Mouse (Mus musculus): ENCODE measurements around the gene Gabrb2. TPM values are rescaled to one million over a fixed set of nuclear protein-coding genes. Genes with fewer than 3 reads are reported as not detected.

Gene Gabrb2
- 2.7 and 3.7 TPM in 2 replicates for polyA plus RNA-seq (2016; fragmentation: Nextera tagmentation; extraction: Ambion mirVana)

DNA sequence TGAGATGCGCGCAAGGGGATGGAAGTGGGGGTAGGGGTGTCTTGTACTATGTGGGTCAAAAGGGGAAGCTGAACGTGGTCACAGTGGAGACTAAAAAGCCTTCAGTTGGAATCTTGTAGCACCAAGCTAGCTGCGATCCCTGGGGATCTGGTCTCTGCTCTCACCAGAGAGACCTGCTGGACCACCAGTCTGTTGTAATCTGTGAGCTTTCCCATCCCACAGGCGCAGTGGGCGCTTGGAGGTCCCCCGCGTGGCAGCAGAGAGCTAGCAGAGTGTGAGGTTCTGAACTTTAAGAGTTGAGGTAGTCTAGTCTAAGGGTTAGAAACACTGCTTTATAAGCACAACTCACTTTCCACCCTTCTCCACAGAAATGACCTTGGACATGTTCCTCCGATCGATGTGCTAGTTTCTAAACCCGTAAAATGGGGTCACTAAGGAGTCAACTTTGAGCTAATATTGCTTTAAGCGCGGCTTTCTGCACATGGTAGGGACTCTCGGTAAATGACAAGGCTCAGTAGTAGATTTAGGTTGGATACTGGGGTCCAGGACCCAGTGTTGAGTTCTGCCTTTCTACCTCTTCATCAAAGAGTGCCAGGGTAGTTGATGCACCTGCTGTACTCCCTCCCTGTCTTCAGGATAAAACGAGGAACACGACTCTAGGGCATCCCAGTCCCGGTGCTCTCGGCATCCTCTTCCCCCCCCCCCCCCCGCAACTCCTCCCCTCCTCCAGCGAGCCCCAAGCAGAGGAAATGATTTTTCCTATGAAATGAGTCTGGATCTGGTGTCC lies at the start of gene Gabrb2:
TSS of gene Gabrb2 (plus strand) at position 762 of the 787 bp plus-strand sequence.
- DNase-seq (ENCODE audit: low spot score), result peak; percentile 2
- peaks cover 14% of the 10 kb centered on the region; the same call in 1 of the 2 replicates for H3K4me1 ChIP-seq (replicated peaks)
- H3K9me3 ChIP-seq, result no peaks in the 10 kb centered on the region
- H3K27ac ChIP-seq, result peak within 1 kb of the TSS; percentile 86
- no peaks in the 10 kb centered on the region for H3K36me3 ChIP-seq
- H3K4me3 ChIP-seq, result peak within 1 kb of the TSS; percentile 68
- H3K27me3 ChIP-seq (ENCODE audit: insufficient read depth, poor library complexity, severe bottlenecking), result peaks cover 8% of the 10 kb centered on the region; the same call in 1 of the 2 replicates
- 25% methylated on average over 20 of the region's 20 CpGs for WGBS

GRCm38 (mm10) chr11:42378983-42379382 lies 40.6 kb upstream of the Gabrb2 start:
- Histone ChIP-seq H3K27ac (no peak overlapping the region), H3K4me1 (replicated peaks) (no peaks in the 10 kb centered on the region), H3K27me3 (ENCODE audit: insufficient read depth, poor library complexity, severe bottlenecking) (no peaks in the 10 kb centered on the region), H3K9me3 (no peaks in the 10 kb centered on the region), H3K4me3 (no peak overlapping the region), H3K36me3 (no peaks in the 10 kb centered on the region)
- 83% methylated on average over 2 of the region's 2 CpGs for WGBS
- DNase-seq (ENCODE audit: low spot score), result no peak

DNA sequence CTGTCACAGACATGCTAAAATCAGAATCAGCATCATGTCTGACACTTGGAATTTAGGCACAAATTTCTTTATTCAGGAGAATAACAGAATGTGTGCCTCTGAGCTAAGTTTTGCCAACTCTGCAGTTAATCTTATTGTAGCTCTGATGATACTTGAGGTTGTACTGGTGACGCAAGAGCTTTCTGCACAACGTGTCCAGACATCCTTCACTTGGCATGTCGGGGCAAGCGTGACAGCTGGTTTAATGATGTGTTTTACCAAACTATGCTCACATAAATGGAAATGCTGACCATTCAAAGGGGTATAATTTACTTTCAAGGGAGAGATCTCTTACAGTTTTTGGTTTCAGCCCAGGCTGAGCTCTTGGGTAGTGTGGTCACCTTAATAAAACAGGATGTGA lies 33.1 kb upstream of the Gabrb2 start:
- Histone ChIP-seq H3K27me3 (ENCODE audit: insufficient read depth, poor library complexity, severe bottlenecking) (no peaks in the 10 kb centered on the region), H3K9me3 (no peaks in the 10 kb centered on the region), H3K4me1 (replicated peaks) (no peaks in the 10 kb centered on the region), H3K27ac (no peak overlapping the region), H3K4me3 (no peak overlapping the region), H3K36me3 (no peaks in the 10 kb centered on the region)
- no peak for DNase-seq (ENCODE audit: low spot score)
- WGBS, result 89% methylated on average over 4 of the region's 4 CpGs

GRCm38 (mm10) chr11:42390682-42391290 lies 28.8 kb upstream of the Gabrb2 start:
- no peaks in the 10 kb centered on the region for H3K9me3 ChIP-seq
- H3K4me1 ChIP-seq (replicated peaks), result no peaks in the 10 kb centered on the region
- DNase-seq (ENCODE audit: low spot score), result no peak
- H3K4me3 ChIP-seq, result no peak overlapping the region
- 75% methylated on average over 3 of the region's 3 CpGs for WGBS
- H3K36me3 ChIP-seq, result no peaks in the 10 kb centered on the region
- H3K27me3 ChIP-seq (ENCODE audit: insufficient read depth, poor library complexity, severe bottlenecking), result no peaks in the 10 kb centered on the region
- no peak overlapping the region for H3K27ac ChIP-seq

DNA sequence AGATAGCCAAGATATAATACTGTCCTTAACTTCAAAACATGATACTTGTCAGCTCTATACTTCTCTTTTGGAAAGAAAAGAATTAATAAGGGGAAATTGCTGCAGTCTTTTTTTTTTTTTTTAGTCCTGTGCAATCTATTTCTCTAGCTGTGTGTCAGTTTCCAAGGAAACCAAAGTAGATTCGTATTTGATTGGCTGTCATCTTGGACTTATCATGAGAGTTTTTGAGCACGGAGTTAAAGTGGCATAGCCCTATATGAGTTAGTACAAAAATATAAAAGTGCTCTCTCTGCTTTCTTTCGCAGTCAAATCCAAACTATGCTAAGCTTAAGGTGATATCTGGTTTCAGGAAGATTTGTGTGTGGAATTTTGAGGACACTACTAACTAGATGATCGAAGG lies 26.1 kb upstream of the Gabrb2 start:
- Histone ChIP-seq H3K9me3 (no peaks in the 10 kb centered on the region), H3K27me3 (ENCODE audit: insufficient read depth, poor library complexity, severe bottlenecking) (no peaks in the 10 kb centered on the region), H3K4me3 (no peak overlapping the region), H3K4me1 (replicated peaks) (no peaks in the 10 kb centered on the region), H3K27ac (no peak overlapping the region), H3K36me3 (no peaks in the 10 kb centered on the region)
- DNase-seq (ENCODE audit: low spot score), result no peak
- 81% methylated on average over 4 of the region's 4 CpGs for WGBS

- WGBS, result under 1% methylated on average over 39 of the region's 40 CpGs
Measured at GRCm38 (mm10) chr11:42419791-42420633, 455 bp downstream of the Gabrb2 start.

GRCm38 (mm10) chr11:42420634-42421470 lies 1.3 kb downstream of the Gabrb2 start:
- WGBS, result under 1% methylated on average over 21 of the region's 21 CpGs
- peaks cover 8% of the 10 kb centered on the region; the same call in 1 of the 2 replicates for H3K27me3 ChIP-seq (ENCODE audit: insufficient read depth, poor library complexity, severe bottlenecking)
- no peaks in the 10 kb centered on the region for H3K36me3 ChIP-seq
- H3K9me3 ChIP-seq, result no peaks in the 10 kb centered on the region
- H3K4me3 ChIP-seq, result peak overlapping the region; percentile 68
- peak overlapping the region; percentile 86 for H3K27ac ChIP-seq
- peak; percentile 65 for DNase-seq (ENCODE audit: low spot score)
- H3K4me1 ChIP-seq (replicated peaks), result peaks cover 14% of the 10 kb centered on the region; the same call in 1 of the 2 replicates

More at GRCm38 (mm10) chr11:42419791-42420633, 455 bp downstream of the Gabrb2 start:
- Histone ChIP-seq H3K27ac (peak overlapping the region; percentile 86), H3K4me3 (peak overlapping the region; percentile 68), H3K36me3 (no peaks in the 10 kb centered on the region), H3K27me3 (ENCODE audit: insufficient read depth, poor library complexity, severe bottlenecking) (peaks cover 8% of the 10 kb centered on the region; the same call in 1 of the 2 replicates), H3K9me3 (no peaks in the 10 kb centered on the region), H3K4me1 (replicated peaks) (peaks cover 14% of the 10 kb centered on the region; the same call in 1 of the 2 replicates)
- DNase-seq (ENCODE audit: low spot score), result peak; percentile 58

DNA sequence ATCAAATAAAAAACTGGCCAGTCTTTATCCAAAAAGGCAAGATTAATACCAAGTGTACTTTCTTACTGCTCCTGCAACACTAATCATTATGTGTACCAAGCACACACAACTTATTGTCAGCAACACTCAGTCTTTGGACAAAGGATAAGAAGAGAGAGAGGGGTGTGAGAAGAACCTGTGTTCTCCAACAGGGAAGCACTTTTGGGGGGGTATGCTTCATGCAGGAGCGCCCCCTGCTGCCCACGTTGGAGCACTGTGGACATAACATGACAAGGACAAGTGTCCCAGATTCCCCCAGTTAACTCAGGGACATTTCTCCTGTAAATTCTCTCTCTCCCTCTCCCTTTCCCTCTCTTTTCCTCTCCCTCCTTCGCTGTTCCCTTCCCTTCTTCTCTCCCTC lies 3.7 kb downstream of the Gabrb2 start:
- peak; percentile 50 for DNase-seq (ENCODE audit: low spot score)
- Histone ChIP-seq H3K9me3 (no peaks in the 10 kb centered on the region), H3K36me3 (no peaks in the 10 kb centered on the region), H3K4me3 (no peak overlapping the region), H3K27ac (no peak overlapping the region), H3K27me3 (ENCODE audit: insufficient read depth, poor library complexity, severe bottlenecking) (peaks cover 8% of the 10 kb centered on the region; the same call in 1 of the 2 replicates), H3K4me1 (replicated peaks) (peaks cover 14% of the 10 kb centered on the region; the same call in 1 of the 2 replicates)
- WGBS, result 1% methylated on average over 3 of the region's 3 CpGs

- DNase-seq (ENCODE audit: low spot score), result no peak
- Histone ChIP-seq H3K4me1 (replicated peaks) (no peaks in the 10 kb centered on the region), H3K36me3 (no peaks in the 10 kb centered on the region), H3K27me3 (ENCODE audit: insufficient read depth, poor library complexity, severe bottlenecking) (no peaks in the 10 kb centered on the region), H3K27ac (no peak overlapping the region), H3K4me3 (no peak overlapping the region), H3K9me3 (no peaks in the 10 kb centered on the region)
Measured at GRCm38 (mm10) chr11:42431495-42431894, 11.9 kb downstream of the Gabrb2 start.

- Histone ChIP-seq H3K36me3 (no peaks in the 10 kb centered on the region), H3K9me3 (no peaks in the 10 kb centered on the region), H3K27ac (no peak overlapping the region), H3K4me3 (no peak overlapping the region), H3K27me3 (ENCODE audit: insufficient read depth, poor library complexity, severe bottlenecking) (no peaks in the 10 kb centered on the region), H3K4me1 (replicated peaks) (no peaks in the 10 kb centered on the region)
- no peak for DNase-seq (ENCODE audit: low spot score)
- WGBS, result 86% methylated on average over 2 of the region's 2 CpGs
Measured at GRCm38 (mm10) chr11:42438978-42439377, 19.4 kb downstream of the Gabrb2 start.

DNA sequence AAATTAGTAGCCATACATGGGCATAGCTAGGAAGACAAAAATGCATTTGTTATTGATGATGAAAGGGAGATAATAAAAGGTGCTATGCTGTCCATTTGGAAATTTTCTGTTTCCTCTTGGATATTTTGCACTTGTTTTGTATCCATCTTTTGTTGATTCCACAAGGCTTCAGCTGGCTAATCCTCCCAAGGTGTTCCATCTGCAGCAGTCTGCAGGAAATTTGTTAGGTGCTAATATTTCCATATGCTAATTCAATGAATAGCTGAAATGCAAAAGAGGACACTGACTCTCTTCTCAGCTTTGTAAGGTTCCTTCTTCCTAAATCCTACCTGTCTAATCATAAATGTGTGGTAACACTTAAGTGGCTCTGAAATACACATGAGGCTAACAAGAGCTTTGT lies 24.1 kb downstream of the Gabrb2 start:
- no peaks in the 10 kb centered on the region for H3K9me3 ChIP-seq
- no peak overlapping the region for H3K27ac ChIP-seq
- H3K4me3 ChIP-seq, result no peak overlapping the region
- DNase-seq (ENCODE audit: low spot score), result no peak
- H3K36me3 ChIP-seq, result no peaks in the 10 kb centered on the region
- no peaks in the 10 kb centered on the region for H3K27me3 ChIP-seq (ENCODE audit: insufficient read depth, poor library complexity, severe bottlenecking)
- no peaks in the 10 kb centered on the region for H3K4me1 ChIP-seq (replicated peaks)

DNA sequence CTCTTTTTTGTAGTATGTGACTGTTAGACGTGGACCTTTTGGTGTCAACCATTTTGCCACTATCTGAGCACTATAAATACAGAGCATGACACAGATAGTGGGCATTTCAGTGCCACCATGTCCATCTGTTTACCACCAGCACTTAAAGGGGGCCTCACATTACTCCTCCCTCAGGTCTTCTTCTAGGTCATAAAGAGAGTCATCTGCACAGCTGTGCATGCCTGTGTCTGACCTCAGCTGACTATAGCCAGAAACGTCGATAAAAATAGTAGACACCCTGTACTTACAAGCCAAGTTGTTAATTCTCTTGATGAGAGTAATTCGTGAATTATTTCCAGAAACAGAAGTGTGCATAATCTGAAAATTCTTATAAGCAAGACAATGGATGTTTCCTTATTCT lies 29.4 kb downstream of the Gabrb2 start:
- 87% methylated on average over 4 of the region's 4 CpGs for WGBS
- H3K27ac ChIP-seq, result no peak overlapping the region
- no peaks in the 10 kb centered on the region for H3K9me3 ChIP-seq
- no peaks in the 10 kb centered on the region for H3K27me3 ChIP-seq (ENCODE audit: insufficient read depth, poor library complexity, severe bottlenecking)
- H3K4me1 ChIP-seq (replicated peaks), result no peaks in the 10 kb centered on the region
- H3K36me3 ChIP-seq, result no peaks in the 10 kb centered on the region
- DNase-seq (ENCODE audit: low spot score), result no peak
- H3K4me3 ChIP-seq, result no peak overlapping the region
